Mouse (Mus musculus): ENCODE data around the gene 1700015F17Rik.

- no peak for TF ChIP-seq FLI1 (IDR thresholded peaks at IDR 0.05; ENCODE audit: low read length)
- no peak for TF ChIP-seq GATA1 (IDR thresholded peaks at IDR 0.05; ENCODE audit: borderline replicate concordance, low read length)
Measured at GRCm38 (mm10) chr5:5421439-5421838, 57.5 kb downstream of the 1700015F17Rik start.

Data from megakaryocyte, embryonic 14.5 days (primary cell).